Mouse (Mus musculus): ENCODE data around the gene Bloc1s1. TPM values are rescaled to one million over a fixed set of nuclear protein-coding genes. Genes with fewer than 3 reads are reported as not detected.

Bloc1s1 gene
- polyA plus RNA-seq, 1 experiment = 147 TPM

DNA sequence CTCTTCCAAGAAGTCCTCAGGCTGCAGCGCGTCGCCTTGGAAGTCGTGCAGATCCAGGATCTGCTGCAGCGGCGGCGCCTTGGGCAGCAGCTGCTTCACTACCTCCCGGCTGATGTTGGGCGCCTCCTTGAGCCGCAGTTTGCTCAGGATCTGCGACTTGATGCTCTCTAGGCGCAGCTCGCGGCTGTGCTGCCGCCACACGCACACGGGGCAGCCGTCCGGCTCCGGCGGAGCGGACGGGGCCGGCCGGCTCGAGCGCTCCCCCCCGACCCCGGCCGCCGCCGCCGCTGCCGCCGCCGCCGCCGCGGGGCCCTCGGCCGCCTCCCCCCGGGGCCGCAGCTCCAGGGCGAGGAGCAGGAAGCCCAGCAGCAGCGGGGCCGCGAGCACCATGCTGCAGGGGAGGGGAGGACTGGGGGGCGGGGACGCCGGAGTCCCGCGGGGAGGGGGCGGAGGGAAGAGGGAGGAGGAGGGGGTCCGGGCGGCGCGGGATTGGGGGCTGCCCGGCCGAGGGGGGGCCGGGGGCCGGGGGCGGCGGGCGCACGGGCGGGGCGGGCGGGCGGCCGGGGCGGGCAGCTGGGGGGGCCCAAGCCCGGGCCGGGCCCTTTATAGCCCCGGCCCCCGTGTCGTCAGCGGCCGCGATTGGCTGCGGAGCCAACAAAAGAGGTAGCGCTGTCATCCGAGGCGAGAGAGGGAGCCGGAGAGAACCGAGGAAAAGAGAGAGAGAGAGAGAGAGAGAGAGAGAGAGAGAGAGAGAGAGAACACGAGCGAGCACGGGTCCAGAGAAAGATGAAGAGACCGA, 32.3 kb downstream of the Bloc1s1 start, which contains the start of gene Gdf11:
Gene Gdf11, minus strand, starts transcription at position 423 of the 799 bp plus-strand sequence.
- peaks cover 3% of the 10 kb centered on the region for H3K4me1 ChIP-seq (ENCODE audit: control insufficient read depth, insufficient read depth, insufficient read length, low read length)
- H3K27me3 ChIP-seq (ENCODE audit: control insufficient read depth, insufficient read depth, low read length) = peaks cover 9% of the 10 kb centered on the region
- TF ChIP-seq POLR2A (IDR thresholded peaks at IDR 0.05; ENCODE audit: low read depth, low read length) (no peak), CTCF (IDR thresholded peaks at IDR 0.05; ENCODE audit: extremely low read depth, insufficient read length, insufficient replicate concordance, low read depth, low read length) (no peak)
- WGBS = under 1% methylated on average over 73 of the region's 89 CpGs
- H3K27ac ChIP-seq (ENCODE audit: insufficient read depth, low read depth, low read length) = no peak within 1 kb of the TSS
- H3K4me3 ChIP-seq (ENCODE audit: low read depth, low read length) = peak within 1 kb of the TSS; percentile 77
- H3K36me3 ChIP-seq (ENCODE audit: control insufficient read depth, insufficient read depth, low read length) = no peaks in the 10 kb centered on the region

DNA sequence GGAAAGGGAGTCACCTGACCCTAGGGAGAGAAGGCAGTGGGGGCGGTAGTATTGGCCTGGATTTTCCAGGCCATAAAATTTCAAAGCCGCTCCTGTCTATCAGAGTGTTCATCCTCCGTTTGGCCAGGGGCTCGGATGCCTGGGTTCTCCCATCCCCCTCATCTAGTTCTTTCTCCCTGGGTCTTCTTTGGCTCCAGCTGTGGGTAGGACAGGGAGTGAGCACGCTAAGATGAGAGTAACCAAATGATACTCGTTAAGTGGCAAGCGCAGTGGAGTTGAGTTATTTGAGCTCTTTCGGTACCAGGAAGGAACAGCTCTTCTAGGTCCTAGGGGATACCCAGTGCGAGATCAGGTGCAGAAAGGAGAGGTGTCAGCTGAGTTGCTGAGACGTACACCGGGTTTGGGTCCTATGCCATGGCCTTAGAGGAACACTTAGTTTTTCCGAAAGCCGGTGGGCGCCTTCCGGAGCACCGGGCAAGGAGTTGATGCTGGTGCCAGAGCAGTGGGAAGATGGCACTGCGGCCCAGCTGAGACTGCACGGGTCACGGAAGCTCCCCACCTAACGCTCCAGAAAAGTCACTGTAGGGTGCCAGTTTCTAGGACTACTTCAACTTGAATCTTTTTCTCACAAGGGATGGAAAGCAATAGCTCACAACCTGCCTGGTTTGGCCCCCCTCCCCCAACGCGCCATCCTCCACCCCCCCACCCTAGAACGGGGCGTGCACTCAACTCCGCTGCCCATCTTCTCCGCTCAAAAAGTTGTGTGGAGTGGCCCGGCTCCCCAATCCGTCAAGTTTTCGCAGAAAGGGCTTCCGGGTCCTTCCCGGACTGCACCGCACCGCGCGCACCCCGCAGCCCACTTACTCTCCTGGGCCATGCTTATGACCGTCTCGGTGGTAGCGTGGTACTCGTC, 33.2 kb downstream of the Bloc1s1 start:
- H3K4me3 ChIP-seq (ENCODE audit: low read depth, low read length) = peak overlapping the region; percentile 77
- WGBS = 3% methylated on average over 40 of the region's 40 CpGs
- H3K36me3 ChIP-seq (ENCODE audit: control insufficient read depth, insufficient read depth, low read length) = no peaks in the 10 kb centered on the region
- TF ChIP-seq POLR2A (IDR thresholded peaks at IDR 0.05; ENCODE audit: low read depth, low read length) (no peak), CTCF (IDR thresholded peaks at IDR 0.05; ENCODE audit: extremely low read depth, insufficient read length, insufficient replicate concordance, low read depth, low read length) (no peak)
- H3K4me1 ChIP-seq (ENCODE audit: control insufficient read depth, insufficient read depth, insufficient read length, low read length) = peaks cover 3% of the 10 kb centered on the region
- no peak overlapping the region for H3K27ac ChIP-seq (ENCODE audit: insufficient read depth, low read depth, low read length)
- peaks cover 8% of the 10 kb centered on the region for H3K27me3 ChIP-seq (ENCODE audit: control insufficient read depth, insufficient read depth, low read length)

- WGBS = 32% methylated on average over 2 of the region's 2 CpGs
- Histone ChIP-seq H3K27me3 (ENCODE audit: control insufficient read depth, insufficient read depth, low read length) (peaks cover 8% of the 10 kb centered on the region), H3K27ac (ENCODE audit: insufficient read depth, low read depth, low read length) (no peak overlapping the region), H3K4me3 (ENCODE audit: low read depth, low read length) (no peak overlapping the region), H3K36me3 (ENCODE audit: control insufficient read depth, insufficient read depth, low read length) (no peaks in the 10 kb centered on the region), H3K4me1 (ENCODE audit: control insufficient read depth, insufficient read depth, insufficient read length, low read length) (peaks cover 3% of the 10 kb centered on the region)
- TF ChIP-seq POLR2A (IDR thresholded peaks at IDR 0.05; ENCODE audit: low read depth, low read length) (no peak), CTCF (IDR thresholded peaks at IDR 0.05; ENCODE audit: extremely low read depth, insufficient read length, insufficient replicate concordance, low read depth, low read length) (no peak)
Measured at GRCm38 (mm10) chr10:128889846-128890245, 34.0 kb downstream of the Bloc1s1 start.

DNA sequence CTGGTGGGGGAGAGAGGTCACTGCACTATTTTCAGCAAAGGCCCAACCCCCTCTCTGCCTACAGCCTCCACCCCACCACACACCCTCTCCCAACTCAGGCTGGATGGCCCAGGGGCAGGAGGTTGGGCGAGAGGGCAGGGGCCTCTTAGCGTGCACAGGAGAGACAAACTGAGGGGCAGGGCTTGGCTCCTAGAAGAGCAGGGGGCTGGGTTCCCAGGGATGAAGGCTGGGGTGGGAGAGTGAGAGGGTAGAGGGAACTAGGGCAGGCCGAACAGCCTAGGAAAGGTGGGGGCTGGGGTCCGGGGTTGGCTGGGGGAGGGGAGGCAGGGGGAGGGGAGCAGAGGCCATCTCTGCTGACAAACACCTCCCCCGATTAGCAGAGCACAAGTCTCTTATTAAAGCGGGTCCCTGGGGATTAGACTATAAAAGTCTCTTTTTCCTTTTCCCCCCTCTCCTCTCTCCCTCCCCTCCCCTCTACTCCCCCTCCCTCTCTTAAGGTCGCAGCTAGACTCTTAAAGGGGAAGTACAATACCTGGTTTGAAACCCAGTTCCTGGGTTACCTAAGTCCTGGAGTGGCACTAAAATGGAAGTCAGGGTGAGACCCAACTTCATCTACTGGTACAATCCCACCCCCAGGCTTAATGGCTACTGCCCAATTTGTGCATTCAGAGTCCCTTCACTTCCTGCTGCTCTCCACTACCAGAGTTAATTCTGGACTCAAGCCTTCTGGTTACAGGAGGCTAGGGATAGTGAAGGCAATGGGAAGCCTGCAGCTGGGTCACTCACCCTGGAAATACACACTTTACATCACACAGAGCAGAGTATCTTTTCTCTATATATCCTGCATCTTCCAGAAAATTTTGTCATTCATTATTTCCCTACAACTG, 34.7 kb downstream of the Bloc1s1 start:
- Histone ChIP-seq H3K27me3 (ENCODE audit: control insufficient read depth, insufficient read depth, low read length) (peaks cover 8% of the 10 kb centered on the region), H3K27ac (ENCODE audit: insufficient read depth, low read depth, low read length) (no peak overlapping the region), H3K4me1 (ENCODE audit: control insufficient read depth, insufficient read depth, insufficient read length, low read length) (peaks cover 3% of the 10 kb centered on the region), H3K36me3 (ENCODE audit: control insufficient read depth, insufficient read depth, low read length) (no peaks in the 10 kb centered on the region), H3K4me3 (ENCODE audit: low read depth, low read length) (no peak overlapping the region)
- TF ChIP-seq CTCF (IDR thresholded peaks at IDR 0.05; ENCODE audit: extremely low read depth, insufficient read length, insufficient replicate concordance, low read depth, low read length) (no peak), POLR2A (IDR thresholded peaks at IDR 0.05; ENCODE audit: low read depth, low read length) (no peak)
- WGBS = 24% methylated on average over 7 of the region's 7 CpGs

DNA sequence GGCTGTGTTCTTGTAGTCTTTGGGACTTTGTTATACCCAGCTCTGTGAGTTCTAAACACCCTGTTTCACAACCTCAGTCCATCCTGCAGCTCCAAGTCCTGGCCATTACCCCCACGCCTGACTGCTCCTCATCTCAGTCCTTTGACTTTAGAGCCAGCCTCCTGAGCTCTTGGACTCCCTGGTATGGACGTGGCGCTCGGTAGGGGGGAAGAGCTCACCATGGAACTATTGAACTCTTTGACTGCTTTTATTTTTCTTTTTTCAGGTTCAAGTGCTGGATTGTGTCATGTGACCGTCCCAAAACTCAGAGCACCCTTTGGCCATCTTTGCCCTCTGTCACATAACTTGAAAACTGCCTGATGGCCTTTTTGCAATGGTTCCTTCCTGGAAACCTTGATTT, 41.8 kb downstream of the Bloc1s1 start:
- Histone ChIP-seq H3K36me3 (ENCODE audit: control insufficient read depth, insufficient read depth, low read length) (peaks cover 9% of the 10 kb centered on the region), H3K27me3 (ENCODE audit: control insufficient read depth, insufficient read depth, low read length) (no peaks in the 10 kb centered on the region), H3K4me3 (ENCODE audit: low read depth, low read length) (no peak overlapping the region), H3K27ac (ENCODE audit: insufficient read depth, low read depth, low read length) (no peak overlapping the region), H3K4me1 (ENCODE audit: control insufficient read depth, insufficient read depth, insufficient read length, low read length) (no peaks in the 10 kb centered on the region)
- 89% methylated on average over 5 of the region's 5 CpGs for WGBS
- TF ChIP-seq CTCF (IDR thresholded peaks at IDR 0.05; ENCODE audit: extremely low read depth, insufficient read length, insufficient replicate concordance, low read depth, low read length) (no peak), POLR2A (IDR thresholded peaks at IDR 0.05; ENCODE audit: low read depth, low read length) (no peak)

DNA sequence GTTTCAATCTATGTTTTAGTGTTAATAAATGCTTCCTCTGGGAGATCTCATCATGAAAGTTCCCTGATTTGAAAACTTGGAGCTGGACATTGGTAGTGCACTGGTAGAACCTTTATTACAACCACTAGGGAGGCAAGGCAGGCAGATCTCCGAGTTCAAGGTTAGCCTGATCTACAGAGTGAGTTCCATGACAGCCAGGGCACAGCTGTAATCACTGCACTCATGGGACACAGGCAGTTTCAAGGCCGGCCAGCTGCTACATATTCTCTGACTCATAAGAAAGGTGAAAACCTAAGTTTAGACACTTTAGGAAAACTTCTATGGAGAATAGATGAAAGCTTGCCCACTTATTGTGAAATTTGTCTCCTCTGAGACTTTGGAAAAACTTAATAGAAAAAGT, 45.0 kb downstream of the Bloc1s1 start:
- H3K27ac ChIP-seq (ENCODE audit: insufficient read depth, low read depth, low read length) = no peak overlapping the region
- no peaks in the 10 kb centered on the region for H3K27me3 ChIP-seq (ENCODE audit: control insufficient read depth, insufficient read depth, low read length)
- 83% methylated on average over 2 of the region's 2 CpGs for WGBS
- peaks cover 18% of the 10 kb centered on the region for H3K36me3 ChIP-seq (ENCODE audit: control insufficient read depth, insufficient read depth, low read length)
- H3K4me1 ChIP-seq (ENCODE audit: control insufficient read depth, insufficient read depth, insufficient read length, low read length) = no peaks in the 10 kb centered on the region
- no peak for TF ChIP-seq CTCF (IDR thresholded peaks at IDR 0.05; ENCODE audit: extremely low read depth, insufficient read length, insufficient replicate concordance, low read depth, low read length)
- no peak for TF ChIP-seq POLR2A (IDR thresholded peaks at IDR 0.05; ENCODE audit: low read depth, low read length)
- no peak overlapping the region for H3K4me3 ChIP-seq (ENCODE audit: low read depth, low read length)

Data from small intestine, adult 2 months (tissue).